ENCODE assay signal across 17 mouse cellular contexts in genomic region chr6:121402661-121403244, GRCm38 (mm10). TPM values are rescaled to one million over a fixed set of nuclear protein-coding genes. Genes with fewer than 3 reads are reported as not detected.
A peak's percentile ranks its signal among the peaks of the same experiment; 100 is the strongest.
DNase-seq lines count a peak whose midpoint lies in the region; ATAC-seq and TF ChIP-seq lines count a peak whose summit lies in the region.
"Had no signal": no experiment of that assay in that cellular context is flagged by ENCODE, and none has a peak within 500 bp of the region (broad histone marks: within the 10 kb centered on the region; RNA-seq: fewer than 3 reads in every experiment).

No protein-coding gene starts in this region.

- WGBS in hindbrain, embryonic 15.5 days = 40% methylated on average over 8 of the region's 8 CpGs
- WGBS in midbrain, postnatal 0 days = 50% methylated on average over 8 of the region's 8 CpGs

- no peaks in the 10 kb centered on the region for H3K9me3 ChIP-seq in hindbrain, embryonic 15.5 days
- no peaks in the 10 kb centered on the region for H3K9me3 ChIP-seq in midbrain, postnatal 0 days (ENCODE audit: low read length)
- H3K9me3 ChIP-seq: embryonic facial prominence, embryonic 15.5 days; heart, embryonic 10.5 days; kidney, embryonic 15.5 days; liver, embryonic 12.5 days; lung, embryonic 15.5 days; stomach, embryonic 15.5 days had no signal

- H3K27ac ChIP-seq in layer of hippocampus, adult 2 months = peak overlapping the region; percentile 53; the same call in 1 of the 2 replicates
- peak overlapping the region; percentile 75 for H3K27ac ChIP-seq in hindbrain, embryonic 15.5 days (replicated peaks)
- H3K27ac ChIP-seq in midbrain, postnatal 0 days (ENCODE audit: low read depth, low read length) = peak overlapping the region; percentile 13; the same call in 1 of the 2 replicates
- H3K27ac ChIP-seq: embryonic facial prominence, embryonic 15.5 days; heart, embryonic 10.5 days; kidney, embryonic 15.5 days; liver, embryonic 12.5 days; lung, embryonic 15.5 days; stomach, embryonic 15.5 days had no signal

- peak; percentile 57 for ATAC-seq in hindbrain, embryonic 15.5 days (ENCODE audit: low FRiP score, low read depth)
- peak; percentile 69 for ATAC-seq in midbrain, postnatal 0 days (ENCODE audit: low FRiP score)
- ATAC-seq: liver, embryonic 12.5 days had no signal

- no peak overlapping the region for H3K9ac ChIP-seq in hindbrain, embryonic 15.5 days
- no peak overlapping the region for H3K9ac ChIP-seq in midbrain, postnatal 0 days (replicated peaks; ENCODE audit: low read length, poor library complexity, severe bottlenecking)
- H3K9ac ChIP-seq: embryonic facial prominence, embryonic 15.5 days; kidney, embryonic 15.5 days; liver, embryonic 12.5 days; lung, embryonic 15.5 days; stomach, embryonic 15.5 days had no signal

- no peak for TF ChIP-seq POLR2A in brain, embryonic 14.5 days (IDR thresholded peaks at IDR 0.05; ENCODE audit: borderline replicate concordance, extremely low read depth, insufficient read depth, insufficient read length, poor library complexity, severe bottlenecking)

- no peak for DNase-seq in layer of hippocampus, adult 2 months (ENCODE audit: low spot score in 2 of 2)
- no peak for DNase-seq in layer of hippocampus, postnatal 14 days (ENCODE audit: low spot score in 2 of 2)
- DNase-seq in brain, embryonic 14.5 days (ENCODE audit: low read depth) = peak; percentile 64
- peak; percentile 41 for DNase-seq in midbrain, postnatal 0 days (ENCODE audit: low spot score)
- DNase-seq in adrenal gland, postnatal 10 days = no peak
- DNase-seq in heart, adult 8-10 months (ENCODE audit: low spot score) = no peak
- no peak for DNase-seq in spleen, adult 18-20 months
- DNase-seq: embryo, embryonic 11 days; heart, postnatal 10 days had no signal

- no peak overlapping the region for H3K4me3 ChIP-seq in layer of hippocampus, adult 2 months
- H3K4me3 ChIP-seq in hindbrain, embryonic 15.5 days = no peak overlapping the region
- H3K4me3 ChIP-seq in midbrain, postnatal 0 days (ENCODE audit: low read depth, low read length) = no peak overlapping the region
- H3K4me3 ChIP-seq: embryonic facial prominence, embryonic 15.5 days; heart, embryonic 10.5 days; kidney, embryonic 15.5 days; liver, embryonic 12.5 days; lung, embryonic 15.5 days; stomach, embryonic 15.5 days had no signal

- no peak for TF ChIP-seq CTCF in layer of hippocampus, adult 2 months (conservative IDR thresholded peaks at IDR 0.05)
- no peak for TF ChIP-seq CTCF in brain, embryonic 14.5 days (IDR thresholded peaks at IDR 0.05; ENCODE audit: borderline replicate concordance, extremely low read depth, insufficient read depth, insufficient read length)
- no peak for TF ChIP-seq CTCF in midbrain, postnatal 0 days (IDR thresholded peaks at IDR 0.05)

- no peak overlapping the region for H3K4me2 ChIP-seq in hindbrain, embryonic 15.5 days
- H3K4me2 ChIP-seq in midbrain, postnatal 0 days (ENCODE audit: low read depth, low read length, poor library complexity, severe bottlenecking) = no peak overlapping the region
- H3K4me2 ChIP-seq: embryonic facial prominence, embryonic 15.5 days; kidney, embryonic 15.5 days; liver, embryonic 12.5 days; lung, embryonic 15.5 days; stomach, embryonic 15.5 days had no signal

- H3K27me3 ChIP-seq in hindbrain, embryonic 15.5 days = no peaks in the 10 kb centered on the region
- H3K27me3 ChIP-seq in midbrain, postnatal 0 days (ENCODE audit: insufficient read depth, low read length) = no peaks in the 10 kb centered on the region
- H3K27me3 ChIP-seq: embryonic facial prominence, embryonic 15.5 days; kidney, embryonic 15.5 days; liver, embryonic 12.5 days; lung, embryonic 15.5 days; stomach, embryonic 15.5 days had no signal

- no peaks in the 10 kb centered on the region for H3K36me3 ChIP-seq in hindbrain, embryonic 15.5 days
- no peaks in the 10 kb centered on the region for H3K36me3 ChIP-seq in midbrain, postnatal 0 days (ENCODE audit: insufficient read depth, low read length)
- H3K36me3 ChIP-seq: embryonic facial prominence, embryonic 15.5 days; heart, embryonic 10.5 days; kidney, embryonic 15.5 days; liver, embryonic 12.5 days; lung, embryonic 15.5 days; stomach, embryonic 15.5 days had no signal

- peaks cover 26% of the 10 kb centered on the region for H3K4me1 ChIP-seq in hindbrain, embryonic 15.5 days (replicated peaks)
- no peaks in the 10 kb centered on the region for H3K4me1 ChIP-seq in midbrain, postnatal 0 days (ENCODE audit: insufficient read depth, low read length)
- H3K4me1 ChIP-seq: embryonic facial prominence, embryonic 15.5 days; heart, embryonic 10.5 days; liver, embryonic 12.5 days; lung, embryonic 15.5 days; stomach, embryonic 15.5 days had no signal

RNA-seq across cellular contexts. Expression of gene Slc6a12, which starts 59.9 kb away (rescaled TPM):
- total RNA-seq in layer of hippocampus, adult 2 months (2021) = 1 to 10 TPM in 1 of 2 experiments, under 1 TPM in 1; 0.93 to 2.1 TPM
- total RNA-seq in layer of hippocampus, postnatal 14 days (2021) = 1 to 10 TPM; 1.1 to 2.5 TPM
- polyA plus RNA-seq in brain, embryonic 14.5 days (2012; rRNA removed) = 1.1 and 1.5 TPM in 2 replicates
- 1.3 and 2.4 TPM in 2 replicates for polyA plus RNA-seq in hindbrain, embryonic 15.5 days (2015; fragmentation: Nextera tagmentation; extraction: Ambion mirVana)
- 12.4 and 13.0 TPM in 2 replicates for total RNA-seq in midbrain, postnatal 0 days (2014; rRNA removed)
- polyA plus RNA-seq in midbrain, postnatal 0 days (2015; fragmentation: Nextera tagmentation; extraction: Ambion mirVana) = 8.1 and 8.2 TPM in 2 replicates
- total RNA-seq in adrenal gland, postnatal 10 days (2021) = 1 to 10 TPM; 4.0 to 7.0 TPM
- total RNA-seq in heart, adult 8-10 months (2022) = not detected
- total RNA-seq: heart, postnatal 10 days had no signal
- polyA plus RNA-seq: embryonic facial prominence, embryonic 15.5 days; intestine, embryonic 14.5 days; lung, embryonic 15.5 days had no signal

Comparison
In these comparisons a context has a peak if more than half of its experiments do, and no peak if none do; other contexts are left out.
1. DNase-seq: peak in brain, embryonic 14.5 days (single experiment) and midbrain, postnatal 0 days (single experiment); none in layer of hippocampus, adult 2 months (0 of 2), layer of hippocampus, postnatal 14 days (0 of 2), adrenal gland, postnatal 10 days (single experiment), heart, adult 8-10 months (single experiment) and spleen, adult 18-20 months (0 of 2).
2. H3K27ac ChIP-seq: peak in every context shown above with its lines; median percentile 75 in hindbrain, embryonic 15.5 days; 53 in layer of hippocampus, adult 2 months; 13 in midbrain, postnatal 0 days.